Mouse (Mus musculus) kidney, postnatal 0 days (tissue): ENCODE data around the gene D930007J09Rik. TPM values are rescaled to one million over a fixed set of nuclear protein-coding genes. Genes with fewer than 3 reads are reported as not detected.

Experiments used
- ATAC-seq: fragments of 200-750 bp; cut with Nextera tagmentation; replicated peaks from 2 replicates; pipeline ENCODE4 v1.8.0; 2017; ENCODE audit warnings: low read depth, moderate number of reproducible peaks, moderate TSS enrichment, moderate library complexity; ENCODE audit not compliant: low FRiP score
- DNase-seq: peaks from one replicate; pipeline ENCODE4 v3.0.0-alpha.2; 2016; ENCODE audit warnings: low spot score
- H3K27ac ChIP-seq: fragments of 300-500 bp; sonication (generic); 2 replicates; pipeline ENCODE4 v1.5.1; 2014; ENCODE audit warnings: mild to moderate bottlenecking
- H3K27me3 ChIP-seq: fragments of 300-500 bp; sonication (generic); 2 replicates; pipeline ENCODE4 v1.6.1; 2014; ENCODE audit warnings: low read length, mixed read lengths; ENCODE audit not compliant: insufficient read depth
- H3K36me3 ChIP-seq: fragments of 300-500 bp; sonication (generic); 2 replicates; pipeline ENCODE4 v1.6.1; 2014; ENCODE audit warnings: low read length, mixed read lengths; ENCODE audit not compliant: insufficient read depth
- H3K4me1 ChIP-seq: fragments of 300-500 bp; sonication (generic); replicated peaks from 2 replicates; pipeline ENCODE4 v1.6.1; 2014; ENCODE audit warnings: antibody characterized with exemption, low read length, mixed read lengths; ENCODE audit not compliant: insufficient read depth
- H3K4me2 ChIP-seq: fragments of 300-500 bp; sonication (generic); 2 replicates; pipeline ENCODE4 v1.6.1; 2014; ENCODE audit warnings: mild to moderate bottlenecking, low read length, moderate library complexity, mixed read lengths
- H3K4me3 ChIP-seq: fragments of 300-500 bp; sonication (generic); replicated peaks from 2 replicates; pipeline ENCODE4 v1.5.1; 2014; ENCODE audit warnings: low read depth, low read length
- H3K9ac ChIP-seq: fragments of 300-500 bp; sonication (generic); 2 replicates; pipeline ENCODE4 v1.6.1; 2014; ENCODE audit warnings: low read depth, low read length
- H3K9me3 ChIP-seq: fragments of 300-500 bp; sonication (generic); replicated peaks from 2 replicates; pipeline ENCODE4 v1.6.1; 2016; ENCODE audit warnings: low read length, inconsistent platforms, mixed read lengths
- CTCF ChIP-seq: IDR thresholded peaks from 2 replicates; pipeline ENCODE4 v1.5.1; 2016; ENCODE audit warnings: antibody characterized with exemption, low read depth, mild to moderate bottlenecking, moderate library complexity
- WGBS: fragments of 180-500 bp; shearing (Covaris S2); extraction: QIAGEN DNeasy Blood & Tissue Kit; methylation state at CpG from one replicate; pipeline ENCODE4 v1.1.7; 2014; 5-methylcytosine and 5-hydroxymethylcytosine counted together
- polyA plus RNA-seq: library from polyadenylated mRNA; unstranded; fragments of >200 nt; fragmentation: Nextera tagmentation; extraction: Ambion mirVana; gene quantifications from 2 replicates; pipeline ENCODE4 v1.2.1, GENCODE M21; 2015

D930007J09Rik gene
- polyA plus RNA-seq, 1 experiment from 2014 or later: not detected

GRCm38 (mm10) chr13:32806820-32807219 is 4.2 kb upstream of the D930007J09Rik start:
- ATAC-seq (no peak), DNase-seq (no peak)
- Histone ChIP-seq H3K4me3 (no peak overlapping the region), H3K36me3 (peaks cover 10% of the 10 kb centered on the region), H3K27me3 (no peaks in the 10 kb centered on the region), H3K4me2 (no peak overlapping the region), H3K4me1 (peaks cover 12% of the 10 kb centered on the region; the same call in 1 of the 2 replicates), H3K9me3 (no peaks in the 10 kb centered on the region), H3K27ac (no peak overlapping the region), H3K9ac (no peak overlapping the region)
- WGBS: 85% methylated on average over 7 of the region's 7 CpGs
- no peak for TF ChIP-seq CTCF

GRCm38 (mm10) chr13:32803701-32804345 is 1.2 kb upstream of the D930007J09Rik start:
- 69% methylated on average over 4 of the region's 4 CpGs for WGBS
- no peak for ATAC-seq

DNA sequence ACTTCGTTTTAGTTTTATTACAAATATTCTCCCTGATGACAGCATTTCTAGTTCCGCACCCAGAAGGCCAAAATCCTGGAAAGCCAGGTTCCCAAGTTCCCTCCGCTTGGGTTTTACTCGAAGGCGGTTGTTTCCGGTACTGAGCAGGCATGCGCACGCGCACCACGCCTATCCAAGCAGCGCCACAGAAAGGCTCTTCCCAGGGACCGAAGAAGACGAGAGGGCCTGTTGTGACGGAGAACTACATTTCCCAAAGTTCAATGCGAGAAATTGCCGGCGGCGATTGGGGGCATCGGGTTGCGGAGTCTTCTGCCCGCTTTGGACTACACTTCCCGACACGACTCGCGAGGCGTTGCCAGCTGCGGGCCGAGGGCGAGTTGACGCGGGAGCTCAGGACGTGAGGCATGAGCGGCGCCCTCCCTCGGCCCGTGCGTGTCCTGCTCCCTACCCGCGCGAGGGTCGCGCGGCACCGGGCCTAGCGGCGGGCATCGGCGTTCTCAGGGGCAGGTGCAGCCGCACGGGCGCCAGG is 892 bp downstream of the D930007J09Rik start, which contains the start of gene Wrnip1:
Wrnip1 (plus strand) TSS at position 346 of the 529 bp plus-strand sequence.
- Histone ChIP-seq H3K27me3 (no peaks in the 10 kb centered on the region), H3K4me1 (peaks cover 15% of the 10 kb centered on the region; the same call in 1 of the 2 replicates), H3K36me3 (peaks cover 4% of the 10 kb centered on the region), H3K27ac (peak within 1 kb of the TSS; percentile 68), H3K9ac (peak within 1 kb of the TSS; percentile 72), H3K4me3 (peak within 1 kb of the TSS; percentile 76), H3K4me2 (peak within 1 kb of the TSS; percentile 86), H3K9me3 (no peaks in the 10 kb centered on the region)
- peak; percentile 59 for TF ChIP-seq CTCF
- WGBS: under 1% methylated on average over 49 of the region's 51 CpGs
- DNase-seq: peak; percentile 100
- peak; percentile 97 for ATAC-seq

More at GRCm38 (mm10) chr13:32803701-32804345, 1.2 kb upstream of the D930007J09Rik start:
- Histone ChIP-seq H3K4me1 (peaks cover 15% of the 10 kb centered on the region; the same call in 1 of the 2 replicates), H3K4me2 (peak overlapping the region; percentile 86), H3K9ac (no peak overlapping the region), H3K36me3 (peaks cover 10% of the 10 kb centered on the region), H3K4me3 (peak overlapping the region; percentile 76), H3K9me3 (no peaks in the 10 kb centered on the region), H3K27me3 (no peaks in the 10 kb centered on the region), H3K27ac (no peak overlapping the region)
- TF ChIP-seq CTCF: no peak
- DNase-seq: peak; percentile 27

- peaks cover 15% of the 10 kb centered on the region; the same call in 1 of the 2 replicates for H3K4me1 ChIP-seq
- no peaks in the 10 kb centered on the region for H3K27me3 ChIP-seq
- no peak overlapping the region for H3K4me3 ChIP-seq
- peak overlapping the region; percentile 86; the same call in 1 of the 2 replicates for H3K4me2 ChIP-seq
- ATAC-seq (no peak), DNase-seq (peak; percentile 27)
- no peaks in the 10 kb centered on the region for H3K36me3 ChIP-seq
- no peak overlapping the region for H3K27ac ChIP-seq
- H3K9me3 ChIP-seq: no peaks in the 10 kb centered on the region
- H3K9ac ChIP-seq: no peak overlapping the region
- TF ChIP-seq CTCF: peak; percentile 47
Observed at GRCm38 (mm10) chr13:32800859-32801258, 1.8 kb downstream of the D930007J09Rik start.

DNA sequence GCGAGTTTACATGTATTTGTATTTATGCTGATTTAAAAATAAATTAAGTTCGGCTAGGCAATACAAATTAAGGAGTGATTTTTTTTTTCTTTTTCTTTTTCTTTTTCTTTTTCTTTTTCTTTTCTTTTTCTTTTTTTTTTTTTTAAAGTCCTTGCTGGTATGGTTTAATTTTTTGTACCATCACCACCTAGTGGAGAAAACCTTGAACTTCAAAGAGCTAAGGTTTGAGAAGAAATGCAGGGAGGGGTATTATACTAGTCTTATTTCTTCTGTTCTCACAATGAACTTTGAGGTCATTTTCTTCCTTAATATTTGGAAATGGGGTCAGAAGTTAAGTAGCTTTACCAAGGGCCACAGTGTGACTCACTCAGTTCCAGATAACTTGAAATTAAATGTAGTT is 3.5 kb downstream of the D930007J09Rik start:
- WGBS: 63% methylated on average over 2 of the region's 2 CpGs

DNA sequence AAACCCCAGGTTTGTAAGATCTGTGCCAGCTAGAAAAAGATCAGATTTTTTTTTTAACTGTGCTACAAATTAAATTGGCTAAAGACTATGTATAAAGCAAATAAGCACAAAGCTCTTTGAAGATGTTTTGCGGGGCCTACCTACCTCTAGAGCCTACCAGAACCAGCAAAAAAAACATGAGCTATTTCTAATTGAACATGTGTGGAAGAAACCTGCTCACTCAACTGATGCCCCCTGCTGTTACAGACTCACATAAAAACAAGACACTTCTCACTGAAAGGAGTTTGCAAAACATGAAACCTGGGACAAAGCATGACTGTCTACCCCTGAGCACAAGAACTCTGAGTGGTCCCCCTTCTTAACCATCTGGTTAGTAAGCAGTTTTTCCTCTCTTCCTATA is 5.6 kb downstream of the D930007J09Rik start:
- no peaks in the 10 kb centered on the region for H3K36me3 ChIP-seq
- ATAC-seq (no peak), DNase-seq (peak; percentile 15)
- 0 out of 2 replicates have a peak, but pooled peaks cover 3% of the 10 kb centered on the region for H3K4me1 ChIP-seq
- no peaks in the 10 kb centered on the region for H3K27me3 ChIP-seq
- TF ChIP-seq CTCF: peak; percentile 46
- no peak overlapping the region for H3K4me2 ChIP-seq
- WGBS: 79% methylated on average over 1 of the region's 1 CpGs
- H3K9me3 ChIP-seq: no peaks in the 10 kb centered on the region
- no peak overlapping the region for H3K4me3 ChIP-seq
- H3K27ac ChIP-seq: no peak overlapping the region
- H3K9ac ChIP-seq: no peak overlapping the region

More for the DNA sequence above, 3.5 kb downstream of the D930007J09Rik start:
- Histone ChIP-seq H3K9me3 (no peaks in the 10 kb centered on the region), H3K27ac (no peak overlapping the region), H3K4me3 (no peak overlapping the region), H3K27me3 (no peaks in the 10 kb centered on the region), H3K4me2 (no peak overlapping the region), H3K36me3 (no peaks in the 10 kb centered on the region), H3K4me1 (peaks cover 15% of the 10 kb centered on the region; the same call in 1 of the 2 replicates), H3K9ac (no peak overlapping the region)
- TF ChIP-seq CTCF: peak; percentile 56
- DNase-seq (peak; percentile 42), ATAC-seq (no peak)
